Mouse (Mus musculus): ENCODE results near the gene Ppil2.

Gene Ppil2

GRCm38 (mm10) chr16:17102630-17103220, 8.3 kb downstream of the Ppil2 start:
- peak in 1 of 2 experiments; percentile 58 for DNase-seq (ENCODE audit: low spot score in 2 of 2)

DNA sequence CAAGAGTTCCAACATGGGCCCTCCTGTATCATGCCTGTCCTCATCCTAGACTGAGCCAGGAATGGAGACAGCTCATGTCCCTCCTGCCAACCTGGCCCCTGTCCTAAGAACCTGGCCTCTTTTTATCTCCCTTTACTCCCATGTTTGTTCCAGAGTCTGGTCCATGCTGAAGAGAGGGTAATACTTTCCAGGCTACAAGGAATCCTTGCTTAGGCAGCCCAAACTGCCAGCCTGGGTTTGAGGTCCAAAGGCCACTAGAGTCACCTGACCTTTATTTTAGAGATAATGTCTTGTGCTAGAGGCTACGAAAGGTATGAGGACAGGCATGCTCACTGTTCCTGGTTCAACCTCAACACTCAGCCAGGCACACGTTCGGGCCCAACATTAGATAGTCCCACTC, 14.1 kb downstream of the Ppil2 start:
- DNase-seq (ENCODE audit: low spot score in 2 of 2): no peak

DNA sequence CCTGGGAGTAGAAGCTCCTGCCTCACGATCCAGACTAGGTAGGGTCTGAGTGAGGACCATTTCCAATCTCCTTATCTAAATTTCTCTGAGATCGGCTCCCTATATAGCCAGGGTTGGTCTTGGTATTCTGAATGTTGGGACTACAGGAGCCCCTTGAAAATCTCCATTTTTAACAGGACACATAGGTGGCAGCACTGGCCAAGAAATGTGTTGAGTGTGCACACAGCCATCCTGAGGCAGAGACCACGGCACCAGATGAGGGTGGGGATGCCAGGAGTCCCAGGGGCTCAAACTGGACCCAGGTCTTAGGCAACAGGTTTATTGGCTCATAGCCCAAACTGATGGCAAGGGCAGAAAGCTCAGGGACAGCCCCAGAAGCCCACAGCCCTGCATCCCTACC, 22.7 kb downstream of the Ppil2 start:
- no peak for DNase-seq (ENCODE audit: low spot score in 2 of 2)

- DNase-seq (ENCODE audit: low spot score in 2 of 2): no peak
These were observed 24.3 kb downstream of the Ppil2 start for GRCm38 (mm10) chr16:17086669-17087193.

GRCm38 (mm10) chr16:17086241-17086640, 24.8 kb downstream of the Ppil2 start:
- DNase-seq (ENCODE audit: low spot score in 2 of 2): no peak

- no peak for DNase-seq (ENCODE audit: low spot score in 2 of 2)
These were observed 25.4 kb downstream of the Ppil2 start for GRCm38 (mm10) chr16:17085636-17086035.

- DNase-seq (ENCODE audit: low spot score in 2 of 2): no peak
These were observed 28.8 kb downstream of the Ppil2 start for GRCm38 (mm10) chr16:17082121-17082792.

GRCm38 (mm10) chr16:17078101-17078500, 33.0 kb downstream of the Ppil2 start:
- DNase-seq (ENCODE audit: low spot score in 2 of 2): no peak

GRCm38 (mm10) chr16:17076869-17077268, 34.2 kb downstream of the Ppil2 start:
- no peak for DNase-seq (ENCODE audit: low spot score in 2 of 2)

DNA sequence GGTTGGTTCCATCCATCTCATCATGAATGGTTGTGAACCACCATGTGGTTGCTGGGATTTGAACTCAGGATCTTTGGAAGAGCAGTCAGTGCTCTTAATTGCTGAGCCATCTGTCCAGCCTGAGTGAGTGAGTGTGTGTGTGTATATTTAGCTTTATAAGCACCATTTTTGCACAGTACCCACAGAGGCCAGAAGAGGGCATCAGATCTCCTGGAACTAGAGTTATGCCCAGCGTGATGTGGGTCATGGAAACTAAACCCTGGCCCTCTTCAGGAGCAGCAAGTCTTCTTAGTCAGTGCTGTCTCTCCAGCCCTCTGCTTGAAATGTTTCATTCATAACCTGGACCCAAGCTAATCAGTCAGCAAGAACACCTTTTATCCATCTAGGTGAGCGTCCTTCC, 34.8 kb downstream of the Ppil2 start:
- no peak for DNase-seq (ENCODE audit: low spot score in 2 of 2)

GRCm38 (mm10) chr16:17073000-17073399, 38.1 kb downstream of the Ppil2 start:
- peak; percentile 66 to 77 for DNase-seq (ENCODE audit: low spot score in 2 of 2)

- no peak for DNase-seq (ENCODE audit: low spot score in 2 of 2)
These were observed 40.3 kb downstream of the Ppil2 start for GRCm38 (mm10) chr16:17070716-17071115.

DNA sequence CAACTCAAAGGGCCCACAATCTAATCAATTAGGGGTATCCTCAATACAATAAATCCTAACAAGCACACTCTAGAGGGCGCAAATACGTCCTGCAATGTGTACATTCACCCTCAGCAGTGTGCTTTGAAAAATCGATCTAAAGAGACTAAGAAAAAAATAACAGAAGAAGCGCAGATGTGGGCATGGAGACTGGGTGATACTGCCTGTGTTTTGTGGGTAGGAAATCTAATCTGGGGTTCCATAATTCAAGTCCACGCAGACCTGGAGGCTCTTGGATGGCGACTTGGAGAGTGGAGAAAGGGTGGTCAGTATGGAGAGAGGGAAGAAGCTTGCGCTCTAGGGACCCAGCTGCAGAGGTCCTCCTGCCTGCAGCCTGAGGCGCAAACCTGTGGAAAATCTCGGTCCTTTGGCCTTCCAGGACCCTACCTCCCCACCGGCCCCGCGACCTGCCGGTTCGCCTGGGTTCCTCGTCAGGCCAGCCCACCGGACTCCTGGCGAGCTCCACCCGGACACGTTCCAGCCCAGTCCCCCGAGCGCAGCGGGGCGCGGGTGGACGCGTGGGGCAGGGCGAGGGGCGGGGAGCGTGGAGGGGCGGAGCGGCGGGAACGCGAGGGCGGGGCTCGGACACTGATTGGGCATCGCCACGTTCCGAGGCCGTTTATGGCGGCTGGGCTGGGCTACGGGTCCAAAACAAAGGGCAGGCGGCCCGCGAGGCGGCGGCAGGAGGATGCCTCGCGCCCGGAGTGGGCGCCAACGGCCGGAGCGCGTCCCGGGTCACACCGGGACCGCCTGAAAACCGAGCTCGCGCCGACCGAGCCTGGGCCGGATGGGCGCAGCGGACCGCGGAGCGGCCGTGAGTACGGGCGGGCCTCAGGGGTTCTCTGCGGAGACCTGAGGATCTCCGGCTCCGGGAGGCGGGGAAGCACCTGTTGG, 41.3 kb downstream of the Ppil2 start, which contains the start of gene Ypel1:
TSS of gene Ypel1 (plus strand) at position 186 of the 933 bp plus-strand sequence.
- peak; percentile 91 to 92 for DNase-seq (ENCODE audit: low spot score in 2 of 2)

GRCm38 (mm10) chr16:17067552-17067951, 43.5 kb downstream of the Ppil2 start:
- DNase-seq (ENCODE audit: low spot score in 2 of 2): no peak

DNA sequence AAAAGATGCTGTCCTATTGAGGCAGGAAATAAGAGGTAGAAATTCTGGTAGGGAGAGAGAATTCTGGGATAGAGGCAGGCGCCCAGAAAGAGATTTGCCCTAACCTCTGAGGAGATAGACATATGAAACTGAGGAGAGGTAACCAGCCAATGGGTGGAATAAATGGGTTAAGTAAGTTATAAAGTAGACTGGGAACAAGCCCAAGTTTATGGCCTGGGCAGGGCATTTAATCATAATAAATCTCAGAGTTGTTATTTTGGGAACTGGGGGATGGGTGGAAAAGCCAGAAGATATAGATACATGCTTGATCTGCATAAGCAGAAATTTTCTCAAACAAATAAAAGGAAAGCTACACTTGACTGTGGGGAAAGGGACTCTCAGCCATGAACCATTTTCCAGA, 48.7 kb downstream of the Ppil2 start:
- no peak for DNase-seq (ENCODE audit: low spot score in 2 of 2)

DNA sequence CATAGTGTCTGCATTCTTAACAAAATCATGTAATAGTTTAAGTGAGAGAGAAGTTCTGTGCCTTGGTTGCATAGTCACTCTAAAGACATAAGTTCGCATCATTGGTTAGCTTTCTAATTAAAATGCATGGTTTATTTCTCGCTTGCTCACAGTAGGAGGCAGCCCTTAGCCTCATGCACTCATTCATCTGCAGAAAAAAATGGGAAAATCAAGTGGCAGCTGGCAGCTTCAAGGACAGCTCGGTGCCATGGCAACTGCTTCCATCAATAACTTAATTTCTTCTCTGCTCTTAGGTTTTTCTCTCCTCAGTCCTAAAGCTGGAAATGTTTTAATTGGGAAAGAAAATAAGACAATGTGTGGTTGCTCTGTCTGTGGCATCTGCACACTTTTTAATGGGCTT, 55.5 kb downstream of the Ppil2 start:
- peak; percentile 71 to 90 for DNase-seq (ENCODE audit: low spot score in 2 of 2)

- DNase-seq (ENCODE audit: low spot score in 2 of 2): no peak
These were observed 57.2 kb downstream of the Ppil2 start for GRCm38 (mm10) chr16:17053903-17054302.

DNA sequence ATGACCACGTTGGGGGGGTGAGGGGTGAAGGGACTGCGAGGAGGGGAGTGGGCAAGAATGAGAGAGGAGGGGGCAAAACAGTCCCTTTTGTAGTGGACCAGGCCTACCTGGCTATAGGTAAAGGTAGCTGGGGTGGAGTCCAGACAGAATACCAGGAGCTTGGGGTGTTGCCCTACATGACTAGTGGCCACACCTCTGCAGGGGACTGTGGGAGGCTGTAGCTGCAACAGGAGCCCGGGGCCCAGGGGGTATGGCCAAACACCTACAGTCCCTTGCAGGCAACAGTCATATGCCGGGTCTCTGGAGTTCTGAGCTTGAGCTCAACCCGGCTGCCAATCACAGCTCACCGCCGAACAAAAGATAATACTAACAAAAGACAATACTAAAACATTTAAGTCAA, 59.0 kb downstream of the Ppil2 start:
- no peak for DNase-seq (ENCODE audit: low spot score in 2 of 2)

GRCm38 (mm10) chr16:17049886-17050285, 61.2 kb downstream of the Ppil2 start:
- DNase-seq (ENCODE audit: low spot score in 2 of 2): no peak

- no peak for DNase-seq (ENCODE audit: low spot score in 2 of 2)
These were observed 65.8 kb downstream of the Ppil2 start for GRCm38 (mm10) chr16:17045287-17045686.

DNA sequence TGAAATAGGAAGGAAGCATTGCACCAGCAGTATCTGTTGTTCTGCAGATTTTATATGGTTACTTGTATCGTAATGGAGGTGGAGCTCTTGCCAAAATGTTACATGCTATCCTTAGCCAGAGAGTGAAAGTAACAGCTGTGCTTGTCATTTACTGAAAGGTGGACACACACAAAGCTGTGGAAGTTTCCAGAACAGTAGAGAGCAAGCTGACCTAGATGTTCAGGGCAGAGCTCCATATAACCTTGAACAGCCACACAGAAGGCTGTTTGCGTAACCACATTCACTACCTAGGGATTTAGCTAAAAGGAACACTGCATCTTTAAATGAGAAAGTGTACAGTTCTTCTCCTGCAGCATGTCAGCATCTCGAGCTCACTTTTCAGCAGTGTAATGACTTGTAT, 66.7 kb downstream of the Ppil2 start:
- DNase-seq (ENCODE audit: low spot score in 2 of 2): no peak

GRCm38 (mm10) chr16:17041417-17041816, 69.6 kb downstream of the Ppil2 start:
- DNase-seq (ENCODE audit: low spot score in 2 of 2): no peak

Measured in right cerebral cortex, postnatal 10 days (tissue).